Mouse (Mus musculus) embryo, embryonic 10.5 days (tissue): ENCODE data around the gene Pkn2.

Source experiments
- DNase-seq: peaks from one replicate; pipeline ENCODE4 v3.0.0-alpha.2; 2015; ENCODE audit warnings: low spot score

Pkn2 gene

GRCm38 (mm10) chr3:142881872-142882623, at the start of gene Pkn2:
Gene Pkn2 (minus strand): TSS chr3:142882004.
- peak; percentile 97 for DNase-seq

DNA sequence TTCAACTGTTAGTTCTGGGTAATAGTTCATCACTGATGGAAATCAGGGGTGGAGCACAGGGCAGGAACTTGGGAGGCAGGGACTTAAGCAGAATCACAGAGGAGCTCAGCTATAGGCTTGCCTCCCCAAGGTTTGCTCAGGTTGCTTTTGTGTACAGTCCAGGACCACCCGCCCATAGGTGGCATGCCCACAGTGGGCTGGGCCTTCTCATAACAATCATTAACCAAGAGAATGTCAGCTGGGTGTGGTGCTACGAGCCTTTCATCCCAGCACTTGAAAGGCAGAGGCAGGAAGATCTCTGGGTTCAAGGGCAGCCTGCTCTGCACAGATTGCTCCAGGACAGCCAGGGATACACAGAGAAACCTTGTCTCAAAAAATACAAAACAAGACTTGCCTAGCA, 48.1 kb upstream of the Pkn2 start:
- DNase-seq, result no peak

- no peak for DNase-seq
These were observed 45.5 kb upstream of the Pkn2 start for GRCm38 (mm10) chr3:142927311-142927710.

DNA sequence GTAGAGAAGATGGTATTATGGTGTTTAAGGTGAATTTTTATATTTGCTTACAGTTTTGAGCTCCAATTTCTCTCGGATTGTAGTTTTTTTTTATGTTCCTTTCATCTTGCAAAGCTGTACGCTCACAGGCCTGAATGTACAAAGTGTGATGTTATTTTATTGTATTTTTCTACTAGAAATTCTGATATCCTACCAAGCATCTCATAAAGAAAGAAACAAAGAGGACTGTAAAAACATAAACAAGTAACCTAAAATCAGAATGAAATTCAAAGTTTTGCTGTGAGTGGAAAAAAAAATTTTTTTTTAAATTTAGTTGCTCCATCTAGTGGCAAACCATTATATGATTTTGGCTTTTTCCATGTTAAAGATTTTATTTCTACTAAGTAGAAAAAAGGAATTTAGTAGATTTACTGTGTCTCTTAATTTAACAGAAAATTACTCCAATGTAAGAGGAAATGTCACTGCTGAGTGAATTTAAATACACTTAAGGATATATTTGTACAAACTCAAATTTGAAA, 43.1 kb upstream of the Pkn2 start:
- DNase-seq, result no peak

DNA sequence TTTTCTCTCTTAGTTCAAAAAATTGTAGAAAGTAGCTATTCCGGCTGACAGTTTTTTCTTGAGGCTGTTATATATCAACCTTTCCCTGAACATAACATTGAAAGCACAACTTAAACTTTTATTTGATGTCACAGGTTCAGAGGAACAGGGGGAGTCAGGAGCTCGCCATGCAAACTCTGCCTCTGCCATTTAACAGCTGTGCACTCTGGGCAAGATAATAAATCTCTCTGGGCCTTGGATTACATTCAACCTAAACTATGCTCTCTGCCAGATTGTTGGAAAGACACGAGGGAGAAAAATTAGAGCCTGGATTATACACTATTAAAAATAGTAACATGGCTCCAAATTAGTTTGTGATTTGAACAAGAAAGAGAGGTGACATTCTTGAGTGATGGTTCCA, 37.3 kb upstream of the Pkn2 start:
- DNase-seq, result no peak

- no peak for DNase-seq
These were observed 36.1 kb upstream of the Pkn2 start for GRCm38 (mm10) chr3:142917760-142918439.

- no peak for DNase-seq
These were observed 35.4 kb upstream of the Pkn2 start for GRCm38 (mm10) chr3:142917171-142917570.

- no peak for DNase-seq
These were observed 31.5 kb upstream of the Pkn2 start for GRCm38 (mm10) chr3:142913295-142913694.

DNA sequence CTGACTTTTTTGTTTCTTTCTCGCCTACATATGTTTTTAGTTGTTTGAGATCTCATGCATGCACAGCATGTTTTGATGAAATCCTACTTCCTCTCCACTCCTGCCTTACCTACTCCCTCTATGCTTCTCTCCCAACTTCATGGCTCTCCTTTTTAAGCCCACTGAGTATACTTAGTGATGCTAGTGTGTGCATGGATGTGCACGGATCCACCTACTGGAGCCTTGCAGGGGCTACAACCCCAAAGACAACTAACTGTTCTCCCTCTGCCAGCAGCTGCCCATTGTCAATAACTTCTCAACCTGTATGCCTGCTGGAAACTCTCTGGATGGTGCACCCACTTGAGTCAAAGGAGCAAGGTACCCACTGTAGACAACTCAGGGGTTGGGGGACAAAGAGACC, 17.9 kb upstream of the Pkn2 start:
- DNase-seq, result no peak

GRCm38 (mm10) chr3:142898949-142899396, 17.2 kb upstream of the Pkn2 start:
- no peak for DNase-seq

GRCm38 (mm10) chr3:142890442-142890841, 8.6 kb upstream of the Pkn2 start:
- no peak for DNase-seq

- no peak for DNase-seq
These were observed 5.2 kb upstream of the Pkn2 start for GRCm38 (mm10) chr3:142886963-142887362.

DNA sequence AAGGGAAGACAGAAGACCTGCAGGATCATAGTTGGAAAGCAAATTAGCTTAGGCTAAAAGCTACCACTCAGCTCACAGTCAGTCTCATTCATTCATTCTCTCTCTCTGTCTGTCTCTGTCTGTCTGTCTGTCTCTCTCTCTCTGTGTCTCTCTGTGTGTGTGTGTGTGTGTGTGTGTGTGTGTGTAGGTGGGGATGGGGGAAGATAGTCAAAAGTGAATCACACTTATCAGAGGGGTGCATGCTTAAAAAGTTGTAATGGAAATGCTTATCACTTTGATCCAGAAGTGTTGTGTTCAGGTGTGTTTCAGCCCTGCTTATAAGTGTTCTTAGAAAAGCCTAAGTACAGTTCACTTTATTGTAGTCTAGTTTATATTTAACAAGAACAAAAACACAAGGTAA, 2.8 kb upstream of the Pkn2 start:
- DNase-seq, result no peak

DNA sequence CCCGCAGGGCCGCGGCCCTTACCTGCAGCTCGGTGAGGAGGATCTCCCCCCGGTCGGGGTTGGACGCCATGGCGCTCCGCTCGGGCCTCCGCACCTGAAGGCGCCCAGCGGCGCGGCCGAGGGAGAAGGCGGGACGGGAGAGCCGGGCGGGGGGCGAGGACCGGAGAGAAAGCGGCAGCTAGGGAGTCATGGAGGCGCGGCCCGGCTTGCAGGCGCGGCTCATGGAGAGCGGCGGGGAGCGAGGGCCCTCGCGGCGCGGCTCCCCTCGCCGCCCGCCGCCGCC, 274 bp downstream of the Pkn2 start:
- no peak for DNase-seq

DNA sequence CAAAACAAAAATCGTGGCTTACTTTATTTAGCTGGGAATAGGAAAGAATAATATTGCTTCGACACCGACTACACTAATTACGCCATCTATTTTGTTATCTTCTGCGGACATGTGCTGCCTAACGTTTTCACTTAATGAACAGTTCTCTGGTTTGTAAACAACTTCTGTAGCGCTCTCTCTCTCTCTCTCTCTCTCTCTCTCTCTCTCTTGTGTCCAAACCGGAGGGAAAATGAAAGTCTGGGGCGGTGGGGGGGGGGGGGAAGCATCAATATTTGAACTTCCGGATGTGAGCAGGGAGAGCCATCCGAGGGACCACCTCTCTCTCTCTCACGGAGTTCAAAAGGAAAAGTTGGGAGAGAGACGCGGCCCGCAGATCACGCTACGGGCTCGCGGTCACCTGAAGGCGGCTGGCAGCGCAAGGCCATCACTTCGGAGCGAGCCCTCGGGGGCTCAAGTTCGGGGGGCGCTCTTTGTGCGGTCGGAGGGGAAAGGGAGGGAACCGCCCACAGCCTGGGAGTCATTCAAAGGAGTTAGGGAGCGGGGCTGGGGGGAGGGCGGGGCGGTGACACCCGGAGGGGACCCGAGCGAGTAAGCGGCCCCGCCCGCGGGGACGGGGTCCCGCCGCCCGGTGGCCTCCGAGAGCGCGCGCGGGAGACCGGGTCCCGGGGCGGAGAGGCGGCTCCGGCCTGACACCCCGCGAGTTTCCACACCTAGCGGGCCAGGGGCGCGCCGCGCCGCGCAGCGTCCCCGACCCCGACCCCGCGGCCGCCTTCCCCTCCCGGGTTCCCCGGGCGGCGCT, 815 bp downstream of the Pkn2 start:
- peak; percentile 81 for DNase-seq

DNA sequence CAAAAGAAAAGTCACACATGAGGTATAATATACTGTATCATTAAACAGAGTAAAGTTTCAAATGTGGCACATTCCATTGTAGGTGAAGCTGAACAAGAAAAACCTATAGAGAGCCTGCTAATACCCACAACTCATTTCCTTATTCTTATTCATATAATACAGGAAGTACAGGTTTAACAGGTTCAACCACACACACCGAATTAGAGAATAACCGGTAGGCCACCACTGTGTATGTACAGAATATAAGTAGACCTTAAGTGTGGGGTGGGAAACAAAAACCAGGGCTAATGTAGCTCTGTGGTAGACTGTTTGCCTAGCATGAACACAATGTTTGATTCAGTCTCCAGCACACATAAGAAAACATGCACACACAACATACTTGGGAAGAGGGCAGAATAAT, 18.6 kb downstream of the Pkn2 start:
- DNase-seq, result no peak

GRCm38 (mm10) chr3:142856832-142857231, 25.0 kb downstream of the Pkn2 start:
- no peak for DNase-seq

- DNase-seq, result no peak
These were observed 25.8 kb downstream of the Pkn2 start for GRCm38 (mm10) chr3:142855961-142856472.

- no peak for DNase-seq
These were observed 28.9 kb downstream of the Pkn2 start for GRCm38 (mm10) chr3:142852911-142853310.

DNA sequence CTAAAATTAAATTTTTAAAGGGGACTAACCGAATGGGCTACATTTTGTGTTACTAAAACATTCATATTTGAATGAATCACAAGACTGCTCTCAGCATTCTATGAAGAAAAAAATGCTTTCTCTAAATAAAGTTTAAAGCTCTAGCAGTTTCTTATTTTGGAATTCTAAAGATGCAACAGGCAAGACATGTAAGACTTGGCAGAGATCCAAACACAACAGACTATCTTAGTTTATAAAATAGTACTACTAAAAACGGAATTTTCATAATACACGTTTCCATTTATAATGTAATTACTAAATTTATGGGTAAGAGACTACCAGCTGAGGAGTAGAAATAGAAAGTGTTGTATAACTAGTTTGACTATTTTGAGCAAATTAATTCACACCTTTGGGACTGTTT, 30.2 kb downstream of the Pkn2 start:
- DNase-seq, result no peak

DNA sequence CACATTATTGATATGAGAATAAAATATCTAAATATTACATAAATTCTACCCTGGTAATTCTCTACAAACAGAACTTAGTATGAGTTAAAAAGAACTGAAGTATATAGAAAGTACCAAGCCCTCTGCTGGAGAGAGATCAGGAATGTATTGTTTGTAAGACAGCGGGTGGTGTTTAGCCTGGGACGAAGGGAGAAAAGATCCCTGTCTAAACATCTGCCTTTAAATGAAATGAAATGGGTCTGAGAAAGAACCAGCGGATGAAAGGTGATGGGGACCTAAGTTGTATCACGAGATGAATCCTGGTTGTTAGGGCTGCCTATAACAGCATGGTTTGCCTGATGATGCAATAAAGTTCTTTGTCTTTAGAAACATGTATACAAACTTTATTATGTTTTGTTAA, 41.8 kb downstream of the Pkn2 start:
- DNase-seq, result no peak

GRCm38 (mm10) chr3:142834761-142835160, 47.0 kb downstream of the Pkn2 start:
- DNase-seq, result no peak

- DNase-seq, result no peak
These were observed 47.8 kb downstream of the Pkn2 start for GRCm38 (mm10) chr3:142834024-142834423.
